Mouse (Mus musculus) mesoderm, embryonic 11.5 days (tissue): ENCODE measurements at regions not wholly inside any gene's neighbourhood (a gene's known extent, or its start where the extent isn't known, plus 50 kb on each side); places are given as distances from the start of the nearest gene placed in this dataset.
A peak's percentile ranks its signal among the peaks of the same experiment; 100 is the strongest.

Experiments
- DNase-seq: peaks from one replicate; pipeline ENCODE4 v3.0.0-alpha.2; 2012; ENCODE audit warnings: low read depth, low spot score

DNA sequence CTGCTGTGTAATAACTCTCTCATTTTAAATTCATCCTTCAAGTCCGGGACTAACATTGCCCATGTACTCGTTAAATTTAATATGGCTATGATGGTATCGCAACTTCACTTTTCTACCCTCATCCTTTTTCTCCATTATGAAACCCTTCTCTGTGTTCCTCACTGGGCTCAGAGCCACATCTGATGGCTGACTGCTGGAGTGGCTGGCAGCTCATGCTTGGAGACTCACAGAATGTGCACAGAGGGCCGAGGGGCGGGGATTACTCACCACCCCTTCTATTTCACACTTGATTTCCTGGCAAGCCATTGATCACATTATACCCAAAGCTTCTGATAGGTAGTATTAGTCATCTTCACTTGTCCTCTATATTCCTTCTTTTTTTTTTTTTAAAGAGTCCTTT is 81.1 kb upstream of the Vwde start:
- no peak for DNase-seq

DNA sequence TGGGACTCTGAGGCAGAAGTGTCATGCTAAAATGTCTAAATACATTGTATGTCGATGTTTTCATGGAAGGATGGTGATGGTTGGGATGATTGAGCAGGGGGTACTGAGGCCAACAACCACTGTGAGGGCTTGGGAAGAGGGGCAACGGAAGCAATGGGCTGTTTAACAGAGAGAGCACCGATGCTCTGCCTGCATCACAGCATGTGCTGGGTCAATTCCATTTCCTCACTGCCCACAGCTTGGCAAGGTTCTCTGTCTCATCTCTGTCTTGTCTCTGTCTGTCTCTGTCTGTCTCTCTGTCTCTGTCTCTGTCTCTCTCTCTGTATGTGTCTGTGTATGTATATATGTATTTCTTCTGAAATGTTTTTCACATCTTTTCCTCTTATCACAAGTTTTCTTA is 73.4 kb upstream of the Vwde start:
- no peak for DNase-seq

GRCm38 (mm10) chr6:13297110-13297509 is 72.3 kb upstream of the Vwde start:
- no peak for DNase-seq

DNA sequence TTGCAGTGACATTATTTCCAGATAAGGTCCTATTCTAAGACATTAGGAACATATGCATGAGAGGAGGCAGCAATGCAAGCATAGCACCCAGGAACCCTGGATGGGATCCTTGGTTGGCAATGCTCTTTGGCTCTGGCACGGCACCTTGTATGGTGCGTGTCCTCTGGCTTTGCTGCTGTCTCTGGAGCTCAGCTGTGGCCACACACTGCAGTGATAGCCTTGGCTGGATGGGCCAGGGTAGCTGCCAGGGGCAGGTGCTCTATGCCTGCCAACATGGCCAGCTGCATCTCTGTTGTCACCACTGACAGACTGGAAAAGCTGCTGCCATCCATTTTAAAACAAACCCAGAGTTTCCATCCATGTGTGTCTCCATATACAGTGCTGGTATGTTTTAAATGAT is 71.3 kb upstream of the Vwde start:
- DNase-seq: no peak

- DNase-seq: no peak
Measured at GRCm38 (mm10) chr6:13294393-13294792, 69.6 kb upstream of the Vwde start.

GRCm38 (mm10) chr6:13288500-13288899 is 63.7 kb upstream of the Vwde start:
- no peak for DNase-seq

- DNase-seq: no peak
Measured at GRCm38 (mm10) chr6:13287812-13288211, 63.0 kb upstream of the Vwde start.

DNA sequence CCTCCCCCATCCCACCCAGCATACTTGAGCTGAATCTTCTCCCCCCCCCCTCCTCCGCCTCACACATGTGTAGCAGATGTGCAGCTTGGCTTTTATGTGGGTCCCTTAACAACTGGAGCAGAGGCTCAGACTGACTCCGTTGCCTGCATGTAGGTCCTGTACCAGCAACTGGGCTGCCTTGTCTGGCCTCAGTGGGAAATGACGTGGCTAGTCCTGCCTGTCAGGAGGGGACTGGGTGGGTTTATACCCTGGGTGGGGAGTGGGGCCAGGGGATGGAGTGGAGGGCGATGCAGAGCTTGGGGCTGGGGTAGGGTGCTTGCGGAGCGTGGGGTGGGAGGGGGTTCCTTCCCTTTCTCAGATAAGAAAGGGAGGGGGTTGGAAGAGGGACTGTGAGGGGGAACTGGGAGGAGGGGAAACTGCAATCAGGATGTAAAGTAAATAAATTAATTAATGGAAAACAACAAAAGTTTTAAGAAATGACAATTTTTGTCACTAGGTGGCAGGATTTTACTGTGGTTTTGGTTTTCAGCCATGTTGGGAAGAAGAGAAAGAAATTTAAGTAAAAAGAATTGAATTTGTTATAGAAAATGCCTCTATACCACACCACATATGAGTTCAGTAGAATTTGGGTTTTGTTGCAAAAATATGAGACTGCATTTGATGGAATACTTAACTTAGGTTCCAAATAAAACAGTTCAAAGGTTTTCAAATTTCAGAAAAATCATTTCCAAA is 61.9 kb upstream of the Vwde start:
- DNase-seq: peak; percentile 9

DNA sequence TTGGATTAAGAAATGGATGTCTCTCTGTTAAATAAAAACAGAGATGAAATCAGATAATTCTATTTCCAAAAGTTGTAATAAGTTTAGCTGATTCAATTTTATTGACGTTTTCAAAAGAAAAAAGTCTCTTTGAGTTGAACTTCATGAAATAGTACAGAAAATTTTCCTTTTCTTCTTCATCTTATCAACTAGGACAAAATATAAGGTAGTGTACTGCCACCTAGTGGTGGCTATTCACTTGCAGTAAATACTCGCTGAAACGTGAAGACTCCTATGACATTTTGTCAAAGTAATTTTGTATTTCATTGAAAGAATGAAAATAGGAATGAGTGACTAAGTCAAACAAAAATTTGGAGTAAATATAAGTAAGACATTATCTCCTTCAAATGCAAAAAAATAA is 56.1 kb upstream of the Vwde start:
- DNase-seq: peak; percentile 80
